Mouse (Mus musculus) cerebellum, postnatal 36 days (tissue): ENCODE measurements around the gene Chtf18.
"Not testable (repeated sequence)": the region's sequence is repeated elsewhere in the genome, so short reads cannot be mapped to it uniquely, and the experiment has no call there.

Source experiments
- DNase-seq, 2 experiments: peaks; one replicate each; pipeline ENCODE4 v3.0.0; 2021 to 2022; ENCODE audit warnings: mixed read lengths in 2 of 2

Gene Chtf18

DNA sequence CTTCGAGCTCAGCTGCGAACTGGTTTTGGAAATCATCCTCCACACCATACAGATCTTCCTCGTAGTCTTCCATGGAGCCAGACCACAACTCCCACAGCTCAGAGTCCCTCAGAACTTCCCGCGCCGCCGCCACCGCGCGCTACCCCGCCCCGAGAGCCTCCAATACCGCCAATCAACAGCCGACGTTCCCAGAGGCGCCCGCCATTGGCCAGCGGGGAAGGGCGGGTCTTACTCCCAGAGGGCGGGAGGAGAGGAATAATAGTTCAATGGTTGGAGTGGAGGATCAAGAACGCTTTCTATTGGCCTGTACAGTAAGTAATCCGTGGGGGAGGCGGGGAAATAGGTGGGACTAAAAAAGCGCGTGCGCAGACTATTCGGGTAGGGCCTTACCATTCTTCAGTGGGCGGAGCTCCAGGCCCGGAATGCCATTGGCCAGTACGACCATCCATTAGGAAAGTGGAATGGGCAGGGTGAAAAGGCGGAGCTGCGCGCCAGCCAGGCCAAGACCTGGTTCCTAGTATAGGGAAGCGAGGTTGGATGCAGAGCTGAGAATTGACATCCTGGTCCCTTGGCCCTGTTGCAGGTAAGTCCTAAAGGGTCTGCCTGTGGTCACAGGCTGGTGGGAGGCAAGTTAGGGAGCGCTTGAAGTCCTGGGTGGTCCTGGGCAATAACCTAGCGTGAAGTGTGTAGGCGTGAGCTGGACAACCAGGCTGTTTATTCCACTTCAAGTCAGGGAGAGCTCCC, at the start of gene Chtf18, which contains the start of gene Rpusd1:
Chtf18 (minus strand) TSS at position 155 of the 744 bp plus-strand sequence.
Rpusd1 (plus strand) TSS at position 406 of the 744 bp plus-strand sequence.
- DNase-seq: peak; percentile 99

GRCm38 (mm10) chr17:25775318-25776062, 48.3 kb upstream of the Chtf18 start:
- DNase-seq: no peak

GRCm38 (mm10) chr17:25773549-25774120, 46.4 kb upstream of the Chtf18 start, which contains the start of gene Narfl:
Gene Narfl (plus strand): TSS chr17:25773776.
- peak; percentile 99 for DNase-seq

- no peak for DNase-seq
Observed at GRCm38 (mm10) chr17:25769331-25769730, 42.1 kb upstream of the Chtf18 start.

- DNase-seq: no peak
Observed at GRCm38 (mm10) chr17:25765886-25766285, 38.7 kb upstream of the Chtf18 start.

GRCm38 (mm10) chr17:25762591-25762990, 35.4 kb upstream of the Chtf18 start:
- DNase-seq: no peak

DNA sequence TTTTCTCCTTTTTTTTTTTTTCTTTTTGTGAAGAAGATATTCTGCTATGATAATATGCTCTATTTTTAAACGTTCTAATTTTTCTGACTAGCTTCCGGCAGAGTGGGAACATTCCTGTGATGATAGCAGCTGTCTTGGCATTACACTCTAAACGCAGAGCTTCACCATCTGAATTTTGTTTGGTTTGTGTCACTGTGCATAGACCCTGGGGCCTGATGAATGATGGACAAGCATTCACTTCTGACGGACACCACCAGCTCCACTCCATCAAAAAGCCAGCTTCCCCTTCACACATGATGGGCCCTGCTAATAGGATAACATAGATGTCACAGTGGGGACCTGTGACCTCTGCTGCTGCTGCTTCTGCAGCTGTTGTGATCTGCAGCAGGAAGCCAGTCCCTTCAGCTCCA, 34.3 kb upstream of the Chtf18 start:
- DNase-seq: no peak

DNA sequence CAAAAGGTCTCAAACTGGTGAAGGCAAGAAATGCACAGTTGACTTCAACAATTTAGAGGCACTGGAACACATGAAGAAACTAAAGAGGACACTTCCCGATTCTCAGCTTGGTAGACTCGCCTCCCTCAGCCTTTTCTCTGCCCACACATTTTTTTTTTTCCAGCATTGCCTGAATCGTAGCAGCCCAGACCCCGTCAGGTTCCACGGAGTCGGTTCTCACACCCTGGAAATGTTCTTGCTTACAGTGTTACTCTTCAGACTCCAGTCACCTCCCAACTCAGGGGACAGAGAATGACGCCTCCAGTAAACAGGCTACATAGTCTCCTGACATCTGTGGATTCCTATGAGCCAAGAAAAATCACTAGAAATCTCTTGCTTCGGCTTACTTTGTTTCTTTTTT, 32.9 kb upstream of the Chtf18 start:
- no peak for DNase-seq

GRCm38 (mm10) chr17:25757691-25758090, 30.5 kb upstream of the Chtf18 start:
- DNase-seq: no peak

DNA sequence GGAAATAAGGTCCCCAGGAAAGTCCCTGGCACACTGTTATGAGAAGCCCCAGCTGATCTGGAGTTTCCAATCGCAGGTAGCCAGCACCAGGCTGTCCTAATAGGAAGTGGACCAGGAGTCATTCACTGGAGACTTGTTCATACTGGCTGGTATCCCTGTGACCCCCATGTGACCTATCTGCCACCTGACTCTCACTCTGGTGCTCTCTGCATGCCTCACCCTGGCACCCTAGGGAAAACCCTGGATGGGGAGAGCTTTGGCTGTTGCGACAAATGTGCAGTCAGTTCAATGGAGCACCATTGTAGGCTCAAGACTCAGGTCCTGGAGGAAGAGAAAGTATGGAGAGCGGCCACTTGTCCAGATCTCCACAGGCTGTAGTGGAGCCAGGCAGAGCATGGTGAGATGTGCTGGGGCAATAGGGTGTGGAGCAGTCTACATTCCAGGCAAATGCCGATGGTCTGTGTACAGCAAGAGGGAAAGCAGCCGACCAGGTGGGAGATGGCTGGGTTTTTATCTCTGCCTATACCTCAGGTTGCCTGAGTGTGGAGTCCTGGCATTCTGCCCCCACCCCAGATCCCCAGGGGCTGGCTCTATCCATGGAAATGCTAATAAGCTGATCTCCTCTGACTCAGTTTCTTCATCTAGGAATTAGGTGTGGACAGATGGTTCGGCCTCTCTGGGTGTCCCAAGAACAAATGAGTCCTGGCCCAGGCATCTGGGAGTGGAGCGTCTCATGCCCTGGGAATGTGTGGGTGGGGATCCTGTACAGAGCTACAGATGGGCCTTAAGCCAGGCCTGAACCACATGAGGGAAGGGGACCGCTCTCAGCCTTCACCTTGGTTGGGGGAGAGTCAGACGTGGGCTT, 29.4 kb upstream of the Chtf18 start:
- DNase-seq: no peak

DNA sequence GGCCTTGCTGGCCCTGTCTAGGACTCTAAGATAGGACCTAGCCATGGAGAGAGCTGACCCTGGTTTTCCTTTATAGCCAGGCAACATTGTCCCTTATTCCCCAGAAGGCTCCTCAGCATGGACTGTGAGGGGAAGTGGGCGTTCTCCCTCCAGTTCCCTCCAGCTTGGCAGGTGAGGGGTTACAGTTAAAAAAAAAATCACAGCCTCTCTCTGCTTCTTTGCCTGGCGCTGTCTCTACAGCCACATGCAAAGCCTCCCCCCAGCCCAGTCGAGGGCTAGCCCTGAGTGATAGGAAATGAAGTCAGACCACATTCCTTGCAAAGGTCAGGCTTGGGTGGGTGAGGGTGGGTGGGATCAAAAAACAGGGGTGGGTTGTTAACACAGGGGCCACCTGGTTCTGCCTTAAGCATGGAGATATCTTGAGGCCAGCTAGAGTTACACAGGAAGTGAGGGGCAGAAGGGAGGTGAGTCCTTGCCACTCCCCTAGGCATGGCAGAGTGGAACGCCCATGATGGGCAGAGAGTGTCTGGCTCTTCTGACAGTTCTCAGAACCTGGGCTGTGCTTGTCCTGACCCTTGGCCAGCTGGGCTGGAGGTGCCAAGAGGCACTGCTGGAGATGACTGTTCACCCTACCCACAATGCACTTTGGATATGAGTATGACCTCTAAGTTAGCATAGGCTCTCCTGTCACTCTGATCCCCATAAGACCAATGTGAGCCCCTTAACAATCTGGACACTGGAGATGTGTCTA, 28.6 kb upstream of the Chtf18 start:
- DNase-seq: no peak

- no peak for DNase-seq
Observed at GRCm38 (mm10) chr17:25755086-25755485, 27.9 kb upstream of the Chtf18 start.

DNA sequence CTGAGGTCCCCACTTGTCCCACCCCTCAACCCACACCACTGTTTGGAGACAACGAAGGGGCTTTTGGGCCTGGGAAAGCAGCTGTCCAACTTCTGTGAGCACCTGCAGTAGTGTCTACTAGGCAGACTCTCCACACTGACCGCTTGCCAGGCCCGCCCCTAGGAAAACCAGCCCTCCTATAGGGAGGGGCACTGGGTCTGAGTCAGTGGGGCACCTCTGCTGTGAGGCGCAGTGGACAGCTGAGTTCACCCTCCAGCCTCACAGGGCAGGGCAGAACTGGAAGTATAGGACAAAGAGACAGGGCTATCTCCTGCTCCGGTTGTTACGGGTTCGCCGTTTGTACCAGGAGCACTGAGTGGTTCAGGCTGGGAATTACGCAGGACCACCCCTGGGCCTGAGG, 27.0 kb upstream of the Chtf18 start, which contains the start of gene Msln:
Msln (minus strand) TSS at position 138 of the 400 bp plus-strand sequence.
- no peak for DNase-seq

DNA sequence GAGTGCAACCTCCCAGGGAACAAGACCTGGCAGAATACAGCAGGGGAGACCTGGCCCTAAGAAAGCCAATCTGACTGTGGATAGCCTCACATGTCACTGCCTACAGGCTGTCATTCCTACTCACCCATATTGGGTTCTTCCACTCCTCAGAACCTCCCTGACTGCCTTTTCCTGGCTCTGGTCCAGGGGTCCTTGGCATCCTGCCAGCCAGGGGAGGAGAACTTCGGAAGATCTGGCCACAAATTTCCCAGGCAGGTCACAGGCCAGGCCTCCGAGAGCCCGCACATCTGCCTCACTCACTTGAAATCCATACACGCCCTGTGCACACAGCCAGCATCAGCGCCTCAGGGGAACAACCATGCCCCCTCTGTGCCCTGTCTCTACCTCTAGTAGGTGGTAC, 24.2 kb upstream of the Chtf18 start:
- peak; percentile 18 to 22 for DNase-seq

DNA sequence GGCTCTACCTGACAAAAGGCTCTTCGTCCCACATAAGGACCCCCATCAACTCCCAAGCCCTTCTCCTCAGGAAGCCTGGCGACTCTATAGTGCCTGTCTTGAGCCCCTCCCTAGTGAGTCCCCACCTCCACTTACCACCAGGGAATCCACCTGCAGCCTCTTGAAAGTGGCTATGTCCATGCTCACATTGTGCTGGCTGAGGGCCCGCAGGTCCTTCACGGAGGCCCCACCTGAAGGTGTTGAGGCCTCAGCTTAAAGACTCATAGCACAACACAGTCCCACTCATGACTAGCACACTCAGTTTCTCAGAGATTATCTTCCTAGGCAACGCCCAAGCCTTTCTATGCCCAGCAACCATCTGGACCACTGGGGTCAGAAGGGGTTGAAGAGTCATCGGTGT, 22.1 kb upstream of the Chtf18 start:
- DNase-seq: no peak

DNA sequence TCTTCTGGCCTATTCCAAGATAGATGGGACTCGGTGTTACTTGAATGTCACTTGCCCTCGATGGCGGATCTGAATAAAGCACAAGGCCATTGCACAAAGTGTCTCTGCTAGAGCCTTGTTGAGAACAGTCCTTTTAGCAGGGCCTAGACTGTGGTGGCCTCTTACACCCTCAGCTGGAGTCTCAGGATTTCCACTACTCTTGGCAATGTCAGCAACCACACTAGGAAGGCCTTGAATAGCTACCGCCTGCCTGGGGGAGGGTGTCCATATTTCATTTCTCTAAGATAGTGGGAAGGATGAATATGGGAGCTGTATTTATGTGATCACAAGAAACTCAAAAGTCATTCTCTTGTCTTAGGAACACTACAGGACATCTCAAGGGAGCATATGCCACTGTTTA, 21.0 kb upstream of the Chtf18 start:
- no peak for DNase-seq

- DNase-seq: no peak
Observed at GRCm38 (mm10) chr17:25744311-25744710, 17.1 kb upstream of the Chtf18 start.

- DNase-seq: no peak
Observed at GRCm38 (mm10) chr17:25743831-25744230, 16.6 kb upstream of the Chtf18 start.

DNA sequence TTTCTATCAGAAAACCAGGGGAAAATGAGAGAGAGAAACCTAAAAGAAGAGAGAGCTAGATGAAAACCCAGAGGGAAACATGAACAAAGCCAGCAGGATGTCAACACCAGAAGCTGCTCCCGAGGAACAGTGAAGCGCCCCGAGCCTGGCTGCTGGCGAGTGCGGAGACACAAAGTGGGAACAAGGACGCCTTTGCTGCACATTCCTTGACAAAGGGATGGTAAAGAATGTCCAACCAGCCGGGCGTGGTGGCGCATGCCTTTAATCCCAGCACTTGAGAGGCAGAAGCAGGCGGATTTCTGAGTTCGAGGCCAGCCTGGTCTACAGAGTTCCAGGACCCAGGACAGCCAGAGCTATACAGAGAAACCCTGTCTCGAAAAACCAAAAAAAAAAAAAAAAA, 14.3 kb upstream of the Chtf18 start:
- DNase-seq: not testable (repeated sequence)

GRCm38 (mm10) chr17:25738861-25739260, 11.6 kb upstream of the Chtf18 start:
- DNase-seq: no peak

DNA sequence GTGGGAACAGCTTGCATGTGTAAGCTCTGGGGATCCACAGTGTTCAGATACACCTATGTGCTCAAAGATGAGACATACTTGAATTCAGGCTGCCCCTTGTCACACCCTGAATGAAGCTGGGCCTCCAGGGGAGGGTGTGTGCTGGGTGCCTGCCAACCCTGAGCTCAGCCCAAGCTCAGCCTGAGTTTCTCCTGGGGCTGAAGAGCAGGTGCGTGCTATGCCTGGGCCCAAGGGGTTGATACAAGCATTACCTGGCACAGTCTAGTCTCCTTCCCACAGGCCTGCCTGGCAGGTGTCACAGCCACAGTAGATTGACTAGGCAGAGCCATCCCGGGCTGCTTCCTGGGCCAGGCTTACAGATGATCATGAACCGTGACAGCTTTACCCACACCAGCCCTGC, 8.5 kb upstream of the Chtf18 start, which contains the start of gene Mslnl:
Mslnl (plus strand) TSS at position 298 of the 400 bp plus-strand sequence.
- DNase-seq: no peak

DNA sequence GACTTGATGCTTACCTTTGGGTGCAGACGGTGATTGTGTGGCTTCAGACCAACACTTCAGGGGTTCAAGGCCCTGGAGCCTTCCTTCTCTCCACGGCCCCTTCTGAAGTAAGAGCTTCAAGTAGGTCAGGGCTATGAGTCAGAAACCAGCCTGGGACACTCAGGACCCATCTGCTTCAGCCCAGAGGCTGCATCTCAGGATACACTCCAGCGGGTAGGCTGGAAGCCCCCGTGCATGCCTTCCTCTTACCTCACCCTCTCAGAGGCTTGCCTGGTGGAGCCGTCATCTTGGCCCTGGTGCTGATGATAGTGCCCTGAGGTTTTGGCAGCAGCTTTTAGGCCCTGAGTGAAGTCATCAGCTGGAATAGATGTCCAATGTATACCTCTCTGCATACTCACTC, 8.0 kb upstream of the Chtf18 start:
- DNase-seq: no peak
